Mouse (Mus musculus): ENCODE data around the gene Stox2.

DNA sequence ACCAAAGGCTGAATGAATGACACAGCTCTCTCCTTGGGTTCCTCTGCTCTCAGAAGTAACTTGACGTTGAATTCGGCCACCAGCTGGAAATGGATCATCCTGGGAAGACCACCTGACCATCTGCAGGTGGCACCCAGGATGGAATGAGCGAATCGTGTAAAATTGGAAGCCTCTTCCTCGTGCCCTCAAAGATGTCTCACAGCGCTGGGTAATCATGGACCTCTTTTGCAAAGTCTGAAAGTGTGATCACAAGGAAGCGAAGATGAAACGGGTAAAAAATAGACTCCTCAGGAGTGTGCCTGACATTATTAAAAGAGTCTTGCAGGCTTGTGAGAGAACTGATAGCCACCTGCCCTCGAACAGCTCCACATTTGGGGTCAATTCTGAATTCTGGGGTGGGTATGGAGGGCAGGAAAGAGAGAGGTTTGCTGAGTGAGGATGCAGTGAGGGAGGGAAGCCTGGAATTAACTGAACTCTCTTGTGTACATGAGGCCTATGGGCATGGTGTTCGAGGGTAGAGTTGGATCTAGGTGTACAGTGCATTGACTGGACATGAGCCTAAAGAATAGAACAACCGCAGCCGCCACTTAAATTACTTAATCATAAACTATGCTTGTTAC, 160.0 kb downstream of the Stox2 start:
- TF ChIP-seq CTCF (IDR thresholded peaks at IDR 0.05; ENCODE audit: low read depth) = no peak
- no peak for TF ChIP-seq EP300 (IDR thresholded peaks at IDR 0.05; ENCODE audit: low read depth)

Measured in liver, postnatal 0 days (tissue).